Mouse (Mus musculus) stomach, postnatal 0 days (tissue): ENCODE data around the gene Lrch4.

Experiments used
- CTCF ChIP-seq: IDR thresholded peaks from 2 replicates; pipeline ENCODE4 v1.5.1; 2016; ENCODE audit warnings: antibody characterized with exemption, low read depth, mild to moderate bottlenecking, moderate library complexity
- EP300 ChIP-seq: optimal IDR thresholded peaks from 2 replicates; pipeline ENCODE3; 2016; ENCODE audit warnings: antibody characterized with exemption

DNA sequence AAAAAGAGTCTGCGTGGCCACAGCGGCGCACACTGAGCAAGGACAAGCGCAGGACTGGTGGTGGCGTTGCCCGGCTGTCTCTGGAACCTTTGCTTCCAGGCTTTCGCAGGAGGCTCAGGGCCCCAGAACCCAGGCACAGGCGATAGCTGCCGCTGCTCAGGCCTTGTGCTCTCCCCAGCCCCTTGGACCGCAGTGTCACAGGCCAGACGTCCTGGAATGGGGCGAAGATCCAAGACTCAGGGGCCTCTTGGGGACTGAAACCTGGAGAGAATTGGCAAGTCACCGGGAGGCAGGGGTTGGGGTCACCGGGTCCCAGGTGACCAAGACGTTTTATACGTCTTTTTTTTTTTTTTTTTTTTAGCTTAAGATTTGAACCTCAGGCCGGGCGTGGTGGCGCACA, 15.6 kb downstream of the Lrch4 start:
- TF ChIP-seq CTCF (no peak), EP300 (no peak)
